Mouse (Mus musculus): ENCODE results near the gene Slc26a8.

- TF ChIP-seq GATA1 (IDR thresholded peaks at IDR 0.05; ENCODE audit: low read length) = no peak
- no peak for TF ChIP-seq TAL1 (IDR thresholded peaks at IDR 0.05; ENCODE audit: low read length)
These were observed 27.5 kb upstream of the Slc26a8 start for GRCm38 (mm10) chr17:28717535-28717934.

Measured in erythroblast, embryonic 14.5 days (primary cell).